ENCODE assay signal across 10 mouse cellular contexts in the genomic region with DNA sequence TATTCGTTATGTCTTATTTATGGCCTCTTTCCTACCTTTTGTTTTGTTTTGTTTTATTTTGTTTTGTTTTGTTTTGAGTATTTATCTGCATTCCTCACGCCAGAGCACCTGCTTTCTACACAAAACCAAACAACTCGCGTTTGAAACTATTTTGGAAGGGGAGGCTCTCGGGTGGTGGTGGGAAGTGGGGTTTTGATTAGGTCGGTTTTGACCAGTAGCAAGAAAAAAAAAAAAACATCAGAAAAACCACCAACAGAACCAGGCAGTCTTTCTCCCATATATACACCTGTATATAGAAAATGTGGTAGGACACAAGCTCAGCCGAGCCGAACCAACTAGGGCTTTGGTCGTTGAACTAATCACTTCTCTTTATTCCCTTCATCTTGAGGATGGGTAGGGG. TPM values are rescaled to one million over a fixed set of nuclear protein-coding genes. Genes with fewer than 3 reads are reported as not detected.
DNase-seq lines count a peak whose midpoint lies in the region; ATAC-seq and TF ChIP-seq lines count a peak whose summit lies in the region.
"Had no signal": no experiment of that assay in that cellular context is flagged by ENCODE, and none has a peak within 500 bp of the region (broad histone marks: within the 10 kb centered on the region; RNA-seq: fewer than 3 reads in every experiment).

No protein-coding gene starts in this region.

- no peak for TF ChIP-seq CTCF in liver, postnatal 0 days (IDR thresholded peaks at IDR 0.05; ENCODE audit: low read depth)

- peaks cover 50% of the 10 kb centered on the region for H3K4me1 ChIP-seq in forebrain, embryonic 10.5 days
- H3K4me1 ChIP-seq in forebrain, embryonic 15.5 days: peaks cover 31% of the 10 kb centered on the region
- peaks cover 19% of the 10 kb centered on the region for H3K4me1 ChIP-seq in liver, postnatal 0 days (ENCODE audit: insufficient read depth)
- H3K4me1 ChIP-seq in liver, embryonic 12.5 days: peaks cover 22% of the 10 kb centered on the region
- peaks cover 38% of the 10 kb centered on the region for H3K4me1 ChIP-seq in hindbrain, embryonic 13.5 days (replicated peaks)
- peaks cover 15% of the 10 kb centered on the region; the same call in 1 of the 2 replicates for H3K4me1 ChIP-seq in neural tube, embryonic 14.5 days (ENCODE audit: control insufficient read depth, insufficient read depth, low read length)

- H3K4me3 ChIP-seq in forebrain, embryonic 10.5 days: 0 out of 2 replicates have a peak overlapping the region, but pooled peaks have one; percentile 29
- H3K4me3 ChIP-seq in forebrain, embryonic 15.5 days: no peak overlapping the region
- peak overlapping the region; percentile 26; the same call in 1 of the 2 replicates for H3K4me3 ChIP-seq in liver, postnatal 0 days (ENCODE audit: low read depth, low read length)
- no peak overlapping the region for H3K4me3 ChIP-seq in liver, embryonic 12.5 days
- peak overlapping the region; percentile 32 for H3K4me3 ChIP-seq in hindbrain, embryonic 13.5 days
- H3K4me3 ChIP-seq in neural tube, embryonic 14.5 days (ENCODE audit: low read depth, low read length): peak overlapping the region; percentile 12; the same call in 1 of the 2 replicates

- H3K9ac ChIP-seq in forebrain, embryonic 15.5 days (replicated peaks): no peak overlapping the region
- H3K9ac ChIP-seq in liver, postnatal 0 days (replicated peaks): no peak overlapping the region
- H3K9ac ChIP-seq in liver, embryonic 12.5 days: no peak overlapping the region
- no peak overlapping the region for H3K9ac ChIP-seq in hindbrain, embryonic 13.5 days
- no peak overlapping the region for H3K9ac ChIP-seq in neural tube, embryonic 14.5 days (replicated peaks; ENCODE audit: low read depth, low read length)
- H3K9ac ChIP-seq: kidney, embryonic 15.5 days had no signal

- WGBS in forebrain, embryonic 10.5 days: under 1% methylated on average over 9 of the region's 9 CpGs
- 2% methylated on average over 9 of the region's 9 CpGs for WGBS in forebrain, embryonic 15.5 days
- 3% methylated on average over 9 of the region's 9 CpGs for WGBS in liver, postnatal 0 days (ENCODE audit: insufficient replicate concordance)
- 1% methylated on average over 9 of the region's 9 CpGs for WGBS in liver, embryonic 12.5 days (ENCODE audit: insufficient replicate concordance)
- under 1% methylated on average over 9 of the region's 9 CpGs for WGBS in hindbrain, embryonic 13.5 days
- WGBS in neural tube, embryonic 14.5 days: 1% methylated on average over 9 of the region's 9 CpGs

- DNase-seq in forebrain, embryonic 10.5 days (ENCODE audit: extremely low spot score, low spot score): no peak
- no peak for DNase-seq in liver, postnatal 0 days
- DNase-seq in kidney, postnatal 25 days: no peak

- H3K27me3 ChIP-seq in forebrain, embryonic 10.5 days (ENCODE audit: poor library complexity, severe bottlenecking): peaks cover 87% of the 10 kb centered on the region
- H3K27me3 ChIP-seq in forebrain, embryonic 15.5 days: peaks cover 83% of the 10 kb centered on the region
- peaks cover 85% of the 10 kb centered on the region for H3K27me3 ChIP-seq in liver, postnatal 0 days (ENCODE audit: insufficient read depth, low read length)
- H3K27me3 ChIP-seq in liver, embryonic 12.5 days (replicated peaks): peaks cover 84% of the 10 kb centered on the region
- peaks cover 83% of the 10 kb centered on the region for H3K27me3 ChIP-seq in hindbrain, embryonic 13.5 days
- peaks cover 56% of the 10 kb centered on the region for H3K27me3 ChIP-seq in neural tube, embryonic 14.5 days (ENCODE audit: control insufficient read depth, insufficient read depth, low read length)

- no peaks in the 10 kb centered on the region for H3K9me3 ChIP-seq in forebrain, embryonic 10.5 days
- H3K9me3 ChIP-seq in forebrain, embryonic 15.5 days: no peaks in the 10 kb centered on the region
- H3K9me3 ChIP-seq in liver, postnatal 0 days (ENCODE audit: low read length): no peaks in the 10 kb centered on the region
- H3K9me3 ChIP-seq in liver, embryonic 12.5 days (replicated peaks): no peaks in the 10 kb centered on the region
- no peaks in the 10 kb centered on the region for H3K9me3 ChIP-seq in hindbrain, embryonic 13.5 days
- H3K9me3 ChIP-seq in neural tube, embryonic 14.5 days (ENCODE audit: control insufficient read depth, low read length): no peaks in the 10 kb centered on the region
- H3K9me3 ChIP-seq: kidney, embryonic 15.5 days had no signal

- no peak overlapping the region for H3K4me2 ChIP-seq in forebrain, embryonic 15.5 days (replicated peaks)
- no peak overlapping the region for H3K4me2 ChIP-seq in liver, postnatal 0 days (ENCODE audit: low read depth, low read length)
- no peak overlapping the region for H3K4me2 ChIP-seq in liver, embryonic 12.5 days
- peak overlapping the region; percentile 36 for H3K4me2 ChIP-seq in hindbrain, embryonic 13.5 days
- H3K4me2 ChIP-seq in neural tube, embryonic 14.5 days (ENCODE audit: low read depth, low read length): peak overlapping the region; percentile 17; the same call in 1 of the 2 replicates

- H3K27ac ChIP-seq in forebrain, embryonic 10.5 days: no peak overlapping the region
- H3K27ac ChIP-seq in forebrain, embryonic 15.5 days (replicated peaks): no peak overlapping the region
- no peak overlapping the region for H3K27ac ChIP-seq in liver, postnatal 0 days (ENCODE audit: low read depth)
- no peak overlapping the region for H3K27ac ChIP-seq in liver, embryonic 12.5 days
- peak overlapping the region; percentile 58; the same call in 1 of the 2 replicates for H3K27ac ChIP-seq in hindbrain, embryonic 13.5 days
- no peak overlapping the region for H3K27ac ChIP-seq in neural tube, embryonic 14.5 days (ENCODE audit: low read depth, low read length)
- H3K27ac ChIP-seq: kidney, embryonic 15.5 days had no signal

- no peak for ATAC-seq in forebrain, embryonic 15.5 days (replicated peaks)
- no peak for ATAC-seq in liver, postnatal 0 days
- ATAC-seq in liver, embryonic 12.5 days: no peak
- ATAC-seq in hindbrain, embryonic 13.5 days (ENCODE audit: low FRiP score): no peak
- no peak for ATAC-seq in neural tube, embryonic 14.5 days (ENCODE audit: low read depth)
- no peak for ATAC-seq in cerebellum, adult (ENCODE audit: insufficient number of reproducible peaks, low FRiP score, low TSS enrichment)

- no peaks in the 10 kb centered on the region for H3K36me3 ChIP-seq in forebrain, embryonic 10.5 days (replicated peaks)
- H3K36me3 ChIP-seq in forebrain, embryonic 15.5 days: no peaks in the 10 kb centered on the region
- H3K36me3 ChIP-seq in liver, postnatal 0 days (replicated peaks; ENCODE audit: insufficient read depth, low read length): no peaks in the 10 kb centered on the region
- no peaks in the 10 kb centered on the region for H3K36me3 ChIP-seq in liver, embryonic 12.5 days
- H3K36me3 ChIP-seq in hindbrain, embryonic 13.5 days: no peaks in the 10 kb centered on the region
- H3K36me3 ChIP-seq in neural tube, embryonic 14.5 days (ENCODE audit: control insufficient read depth, insufficient read depth, low read length): no peaks in the 10 kb centered on the region
- H3K36me3 ChIP-seq: kidney, embryonic 15.5 days had no signal

- no peak for TF ChIP-seq EP300 in liver, postnatal 0 days (IDR thresholded peaks at IDR 0.05; ENCODE audit: low read depth)

RNA-seq across cellular contexts. Expression of gene Bub3, which starts 3.9 kb away (rescaled TPM):
- polyA plus RNA-seq in forebrain, embryonic 10.5 days (2016; fragmentation: Nextera tagmentation; extraction: Ambion mirVana): 314 and 328 TPM in 2 replicates
- 190 and 192 TPM in 2 replicates for polyA plus RNA-seq in forebrain, embryonic 15.5 days (2015; fragmentation: Nextera tagmentation; extraction: Ambion mirVana)
- polyA plus RNA-seq in liver, postnatal 0 days (2015; fragmentation: Nextera tagmentation; extraction: Ambion mirVana): 65.9 and 67.0 TPM in 2 replicates
- 151 and 152 TPM in 2 replicates for polyA plus RNA-seq in liver, embryonic 12.5 days (2016; fragmentation: Nextera tagmentation; extraction: Ambion mirVana)
- 178 and 200 TPM in 2 replicates for polyA plus RNA-seq in hindbrain, embryonic 13.5 days (2015; fragmentation: Nextera tagmentation; extraction: Ambion mirVana)
- 139 and 143 TPM in 2 replicates for polyA plus RNA-seq in neural tube, embryonic 14.5 days (2014; fragmentation: Nextera tagmentation; extraction: Ambion mirVana)

RNA-seq across cellular contexts. Expression of gene Hmx2, which starts 7.5 kb away (rescaled TPM):
- polyA plus RNA-seq in forebrain, embryonic 10.5 days (2016; fragmentation: Nextera tagmentation; extraction: Ambion mirVana): 0.12 TPM in 1 of 2 replicates, not detected in the other
- polyA plus RNA-seq in forebrain, embryonic 15.5 days (2015; fragmentation: Nextera tagmentation; extraction: Ambion mirVana): 0.93 and 1.1 TPM in 2 replicates
- polyA plus RNA-seq in liver, postnatal 0 days (2015; fragmentation: Nextera tagmentation; extraction: Ambion mirVana): not detected in 2 replicates
- polyA plus RNA-seq in liver, embryonic 12.5 days (2016; fragmentation: Nextera tagmentation; extraction: Ambion mirVana): not detected in 2 replicates
- 2.4 and 3.3 TPM in 2 replicates for polyA plus RNA-seq in hindbrain, embryonic 13.5 days (2015; fragmentation: Nextera tagmentation; extraction: Ambion mirVana)
- polyA plus RNA-seq in neural tube, embryonic 14.5 days (2014; fragmentation: Nextera tagmentation; extraction: Ambion mirVana): 0.92 and 1.0 TPM in 2 replicates
- polyA plus RNA-seq: liver, embryonic 16.5 days had no signal

RNA-seq across cellular contexts. Expression of gene Hmx3, which starts 13.4 kb away (rescaled TPM):
- not detected in 2 replicates for polyA plus RNA-seq in forebrain, embryonic 10.5 days (2016; fragmentation: Nextera tagmentation; extraction: Ambion mirVana)
- 0.20 and 0.92 TPM in 2 replicates for polyA plus RNA-seq in forebrain, embryonic 15.5 days (2015; fragmentation: Nextera tagmentation; extraction: Ambion mirVana)
- not detected in 2 replicates for polyA plus RNA-seq in liver, postnatal 0 days (2015; fragmentation: Nextera tagmentation; extraction: Ambion mirVana)
- polyA plus RNA-seq in liver, embryonic 12.5 days (2016; fragmentation: Nextera tagmentation; extraction: Ambion mirVana): not detected in 2 replicates
- polyA plus RNA-seq in hindbrain, embryonic 13.5 days (2015; fragmentation: Nextera tagmentation; extraction: Ambion mirVana): 1.3 and 1.6 TPM in 2 replicates
- polyA plus RNA-seq in neural tube, embryonic 14.5 days (2014; fragmentation: Nextera tagmentation; extraction: Ambion mirVana): 0.55 and 0.84 TPM in 2 replicates
- polyA plus RNA-seq: kidney, embryonic 15.5 days; liver, embryonic 16.5 days had no signal

Comparison
In these comparisons a context has a peak if more than half of its experiments do, and no peak if none do; other contexts are left out.
1. H3K4me3 ChIP-seq: peak in forebrain, embryonic 10.5 days (single experiment), liver, postnatal 0 days (single experiment), hindbrain, embryonic 13.5 days (single experiment) and neural tube, embryonic 14.5 days (single experiment); none in forebrain, embryonic 15.5 days (single experiment) and liver, embryonic 12.5 days (single experiment).
2. H3K4me2 ChIP-seq: peak in hindbrain, embryonic 13.5 days (single experiment) and neural tube, embryonic 14.5 days (single experiment); none in forebrain, embryonic 15.5 days (single experiment), liver, postnatal 0 days (single experiment) and liver, embryonic 12.5 days (single experiment).